Mouse (Mus musculus): ENCODE measurements at regions not wholly inside any gene's neighbourhood (a gene's known extent, or its start where the extent isn't known, plus 50 kb on each side); places are given as distances from the start of the nearest gene placed in this dataset.

GRCm38 (mm10) chr11:113091901-113092568 lies 310.0 kb downstream of the Sox9 start:
- no peak for ATAC-seq (replicated peaks)
- no peak overlapping the region for H3K4me3 ChIP-seq
- H3K27ac ChIP-seq (replicated peaks), result no peak overlapping the region
- peaks cover 16% of the 10 kb centered on the region for H3K4me1 ChIP-seq
- H3K27me3 ChIP-seq, result no peaks in the 10 kb centered on the region
- no peak overlapping the region for H3K9ac ChIP-seq (replicated peaks)
- 61% methylated on average over 8 of the region's 8 CpGs for WGBS
- no peaks in the 10 kb centered on the region for H3K9me3 ChIP-seq
- no peaks in the 10 kb centered on the region for H3K36me3 ChIP-seq
- no peak overlapping the region for H3K4me2 ChIP-seq (replicated peaks)

- ATAC-seq (replicated peaks), result no peak
- Histone ChIP-seq H3K4me1 (peaks cover 13% of the 10 kb centered on the region), H3K36me3 (no peaks in the 10 kb centered on the region), H3K9me3 (no peaks in the 10 kb centered on the region), H3K4me3 (no peak overlapping the region), H3K4me2 (replicated peaks) (no peak overlapping the region), H3K27ac (replicated peaks) (no peak overlapping the region), H3K27me3 (no peaks in the 10 kb centered on the region), H3K9ac (replicated peaks) (no peak overlapping the region)
- WGBS, result 96% methylated on average over 13 of the region's 13 CpGs
Measured at GRCm38 (mm10) chr11:113093895-113094445, 311.9 kb downstream of the Sox9 start.

GRCm38 (mm10) chr11:113095625-113096024 lies 313.6 kb downstream of the Sox9 start:
- H3K36me3 ChIP-seq, result no peaks in the 10 kb centered on the region
- H3K9me3 ChIP-seq, result no peaks in the 10 kb centered on the region
- no peak for ATAC-seq (replicated peaks)
- H3K27ac ChIP-seq (replicated peaks), result peak overlapping the region; percentile 27; the same call in 1 of the 2 replicates
- 71% methylated on average over 8 of the region's 8 CpGs for WGBS
- H3K9ac ChIP-seq (replicated peaks), result no peak overlapping the region
- H3K27me3 ChIP-seq, result no peaks in the 10 kb centered on the region
- no peak overlapping the region for H3K4me3 ChIP-seq
- peaks cover 13% of the 10 kb centered on the region for H3K4me1 ChIP-seq
- no peak overlapping the region for H3K4me2 ChIP-seq (replicated peaks)

- Histone ChIP-seq H3K27me3 (no peaks in the 10 kb centered on the region), H3K27ac (replicated peaks) (peak overlapping the region; percentile 27), H3K4me2 (replicated peaks) (no peak overlapping the region), H3K4me3 (no peak overlapping the region), H3K9ac (replicated peaks) (no peak overlapping the region), H3K4me1 (peaks cover 19% of the 10 kb centered on the region), H3K36me3 (no peaks in the 10 kb centered on the region), H3K9me3 (no peaks in the 10 kb centered on the region)
- 46% methylated on average over 8 of the region's 8 CpGs for WGBS
- no peak for ATAC-seq (replicated peaks)
Measured at GRCm38 (mm10) chr11:113096209-113096608, 314.2 kb downstream of the Sox9 start.

- Histone ChIP-seq H3K27me3 (no peaks in the 10 kb centered on the region), H3K4me1 (peaks cover 25% of the 10 kb centered on the region), H3K4me3 (no peak overlapping the region), H3K36me3 (no peaks in the 10 kb centered on the region), H3K9ac (replicated peaks) (no peak overlapping the region), H3K27ac (replicated peaks) (peak overlapping the region; percentile 39; the same call in 1 of the 2 replicates), H3K9me3 (no peaks in the 10 kb centered on the region), H3K4me2 (replicated peaks) (no peak overlapping the region)
- 70% methylated on average over 2 of the region's 2 CpGs for WGBS
- peak; percentile 53 for ATAC-seq (replicated peaks)
Measured at GRCm38 (mm10) chr11:113098360-113098759, 316.3 kb downstream of the Sox9 start.

- Histone ChIP-seq H3K36me3 (no peaks in the 10 kb centered on the region), H3K4me3 (no peak overlapping the region), H3K27me3 (no peaks in the 10 kb centered on the region), H3K4me1 (peaks cover 29% of the 10 kb centered on the region), H3K27ac (replicated peaks) (0 out of 2 replicates have a peak overlapping the region, but pooled peaks have one; percentile 11), H3K9ac (replicated peaks) (no peak overlapping the region), H3K4me2 (replicated peaks) (no peak overlapping the region), H3K9me3 (no peaks in the 10 kb centered on the region)
- WGBS, result 33% methylated on average over 9 of the region's 9 CpGs
- ATAC-seq (replicated peaks), result no peak
Measured at GRCm38 (mm10) chr11:113100800-113101199, 318.8 kb downstream of the Sox9 start.

GRCm38 (mm10) chr11:113101534-113101933 lies 319.5 kb downstream of the Sox9 start:
- Histone ChIP-seq H3K36me3 (no peaks in the 10 kb centered on the region), H3K9ac (replicated peaks) (no peak overlapping the region), H3K27ac (replicated peaks) (no peak overlapping the region), H3K27me3 (no peaks in the 10 kb centered on the region), H3K4me1 (peaks cover 23% of the 10 kb centered on the region), H3K4me2 (replicated peaks) (no peak overlapping the region), H3K4me3 (no peak overlapping the region), H3K9me3 (no peaks in the 10 kb centered on the region)
- 67% methylated on average over 11 of the region's 11 CpGs for WGBS
- ATAC-seq (replicated peaks), result no peak

GRCm38 (mm10) chr11:113103161-113103845 lies 321.3 kb downstream of the Sox9 start:
- Histone ChIP-seq H3K27me3 (no peaks in the 10 kb centered on the region), H3K9ac (replicated peaks) (no peak overlapping the region), H3K36me3 (no peaks in the 10 kb centered on the region), H3K27ac (replicated peaks) (no peak overlapping the region), H3K9me3 (no peaks in the 10 kb centered on the region), H3K4me3 (no peak overlapping the region), H3K4me1 (peaks cover 38% of the 10 kb centered on the region), H3K4me2 (replicated peaks) (no peak overlapping the region)
- 90% methylated on average over 12 of the region's 12 CpGs for WGBS
- ATAC-seq (replicated peaks), result no peak

- peaks cover 43% of the 10 kb centered on the region for H3K4me1 ChIP-seq
Measured at GRCm38 (mm10) chr11:113105371-113105770, 323.3 kb downstream of the Sox9 start.

GRCm38 (mm10) chr11:113107205-113107844 lies 325.3 kb downstream of the Sox9 start:
- 50% methylated on average over 16 of the region's 16 CpGs for WGBS
- Histone ChIP-seq H3K27ac (replicated peaks) (0 out of 2 replicates have a peak overlapping the region, but pooled peaks have one; percentile 12), H3K4me1 (peaks cover 39% of the 10 kb centered on the region)

More at GRCm38 (mm10) chr11:113105371-113105770, 323.3 kb downstream of the Sox9 start:
- no peak for ATAC-seq (replicated peaks)
- H3K9ac ChIP-seq (replicated peaks), result no peak overlapping the region
- no peaks in the 10 kb centered on the region for H3K9me3 ChIP-seq
- H3K27ac ChIP-seq (replicated peaks), result no peak overlapping the region
- H3K4me3 ChIP-seq, result no peak overlapping the region
- no peak overlapping the region for H3K4me2 ChIP-seq (replicated peaks)
- no peaks in the 10 kb centered on the region for H3K36me3 ChIP-seq
- no peaks in the 10 kb centered on the region for H3K27me3 ChIP-seq
- 69% methylated on average over 11 of the region's 11 CpGs for WGBS

GRCm38 (mm10) chr11:113107966-113108699 lies 326.1 kb downstream of the Sox9 start:
- Histone ChIP-seq H3K4me2 (replicated peaks) (no peak overlapping the region), H3K27me3 (no peaks in the 10 kb centered on the region), H3K4me1 (peaks cover 39% of the 10 kb centered on the region), H3K9ac (replicated peaks) (no peak overlapping the region; the same call in 1 of the 2 replicates), H3K36me3 (no peaks in the 10 kb centered on the region), H3K27ac (replicated peaks) (0 out of 2 replicates have a peak overlapping the region, but pooled peaks have one; percentile 12), H3K9me3 (no peaks in the 10 kb centered on the region), H3K4me3 (no peak overlapping the region)
- 54% methylated on average over 10 of the region's 10 CpGs for WGBS
- 0 out of 2 replicates have a peak, but pooled peaks have one; percentile 17 for ATAC-seq (replicated peaks)

More at GRCm38 (mm10) chr11:113107205-113107844, 325.3 kb downstream of the Sox9 start:
- Histone ChIP-seq H3K27me3 (no peaks in the 10 kb centered on the region), H3K9ac (replicated peaks) (no peak overlapping the region), H3K4me3 (no peak overlapping the region), H3K9me3 (no peaks in the 10 kb centered on the region), H3K36me3 (no peaks in the 10 kb centered on the region), H3K4me2 (replicated peaks) (no peak overlapping the region)
- no peak for ATAC-seq (replicated peaks)

Data from forebrain, embryonic 15.5 days (tissue).